Mouse (Mus musculus): ENCODE data around the gene Thoc5. TPM values are rescaled to one million over a fixed set of nuclear protein-coding genes. Genes with fewer than 3 reads are reported as not detected.
A peak's percentile ranks its signal among the peaks of the same experiment; 100 is the strongest.

Gene Thoc5
- total RNA-seq, 2 experiments from 2014 or later: 17.1 to 17.3 TPM

- peak; percentile 10 to 21 for DNase-seq
These were observed 79.4 kb downstream of the Thoc5 start for GRCm38 (mm10) chr11:4974376-4975122.

DNA sequence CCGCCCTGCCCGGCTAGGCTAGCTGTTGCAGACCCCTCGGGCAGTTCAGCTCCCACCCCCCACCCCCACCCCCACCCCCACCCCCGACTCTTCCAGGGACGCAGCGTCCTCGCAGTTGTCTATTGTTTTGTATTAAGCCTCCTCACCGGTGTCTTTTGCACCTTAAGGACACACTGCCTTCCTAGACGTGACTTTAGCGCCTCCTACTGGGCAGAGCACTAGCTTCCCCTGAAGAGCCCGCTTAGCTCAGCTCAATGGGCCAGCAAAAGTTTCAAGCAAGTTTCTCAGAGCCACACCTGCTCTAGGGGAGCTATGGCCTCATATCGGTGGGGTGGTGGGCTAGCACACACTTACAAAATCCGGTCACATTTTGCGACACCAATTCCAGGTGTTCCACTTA, 80.5 kb downstream of the Thoc5 start:
- peak; percentile 54 to 79 for DNase-seq

Small RNA genes within 50 kb of the gene (microRNA-seq; reads per million reads assigned to microRNA genes)
- 0 to 0.54 reads per million in 2 experiments for gene Mir6918

Other genes starting within 250 kb of the Thoc5 start
- 1,000 to 10,000 TPM; 1,576 to 1,640 TPM for gene Uqcr10, start 191.0 kb upstream of the Thoc5 start, total RNA-seq (2021)
- gene Zmat5, start 190.6 kb upstream of the Thoc5 start, total RNA-seq (2021): 10 to 100 TPM; 24.7 to 25.5 TPM
- gene Cabp7, start 148.5 kb upstream of the Thoc5 start, total RNA-seq (2021): not detected
- 10 to 100 TPM; 70.8 to 76.9 TPM for gene Nf2, start 45.8 kb upstream of the Thoc5 start, total RNA-seq (2021)
- 1 to 10 TPM in 1 of 2 experiments, under 1 TPM in 1; 0.55 to 2.1 TPM for gene Nipsnap1, start 21.4 kb upstream of the Thoc5 start, total RNA-seq (2021)
- not detected for gene Nefh, start 52.7 kb downstream of the Thoc5 start, total RNA-seq (2021)
- 10 to 100 TPM; 49.7 to 58.1 TPM for gene Ap1b1, start 91.5 kb downstream of the Thoc5 start, total RNA-seq (2021)
- 1 to 10 TPM; 3.8 to 5.6 TPM for gene Rasl10a, start 162.8 kb downstream of the Thoc5 start, total RNA-seq (2021)
- gene Gas2l1, start 170.0 kb downstream of the Thoc5 start, total RNA-seq (2021): 10 to 100 TPM; 16.1 to 17.6 TPM
- 10 to 100 TPM; 25.6 to 28.2 TPM for gene Rhbdd3, start 203.6 kb downstream of the Thoc5 start, total RNA-seq (2021)
- gene Ewsr1, start 203.9 kb downstream of the Thoc5 start, total RNA-seq (2021): 100 to 1,000 TPM in 1 of 2 experiments, 10 to 100 TPM in 1; 70.0 to 104 TPM